Comparison of ENCODE assay signal across 8 mouse cellular contexts in the genomic region with DNA sequence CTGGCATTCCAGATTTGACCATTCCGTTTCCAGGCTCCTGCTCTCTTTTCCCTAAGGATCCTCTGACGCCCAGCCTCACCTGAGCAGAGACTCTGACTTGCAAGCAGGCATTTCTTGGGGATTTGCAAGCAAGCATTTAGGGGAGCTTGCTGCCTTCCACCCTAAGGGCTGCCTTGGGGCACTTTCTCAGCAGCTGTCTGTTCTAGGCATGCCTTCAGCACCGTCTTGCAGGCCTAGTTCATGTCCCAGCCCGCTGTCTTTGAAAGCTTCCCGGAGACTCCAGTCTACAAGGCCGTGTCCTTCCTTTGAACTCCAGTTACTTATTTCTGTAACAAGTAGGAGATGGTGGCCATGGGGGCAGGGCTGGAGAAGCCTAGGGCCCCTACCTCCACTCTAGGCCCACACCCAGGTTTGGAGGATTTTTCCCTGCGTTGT. TPM values are rescaled to one million over a fixed set of nuclear protein-coding genes. Genes with fewer than 3 reads are reported as not detected.
DNase-seq lines count a peak whose midpoint lies in the region; ATAC-seq and TF ChIP-seq lines count a peak whose summit lies in the region.

No protein-coding gene starts in this region.

- H3K36me3 ChIP-seq in embryonic facial prominence, embryonic 12.5 days: no peaks in the 10 kb centered on the region
- no peaks in the 10 kb centered on the region for H3K36me3 ChIP-seq in intestine, embryonic 16.5 days (ENCODE audit: control insufficient read depth, insufficient read depth, low read length)
- H3K36me3 ChIP-seq in lung, postnatal 0 days (ENCODE audit: insufficient read depth, low read length): no peaks in the 10 kb centered on the region

- no peak for TF ChIP-seq EP300 in lung, postnatal 0 days (IDR thresholded peaks at IDR 0.05)

- TF ChIP-seq CTCF in lung, adult 2 months (IDR thresholded peaks at IDR 0.05; ENCODE audit: insufficient read depth, low read length): no peak
- no peak for TF ChIP-seq CTCF in lung, postnatal 0 days (IDR thresholded peaks at IDR 0.05)

- H3K27me3 ChIP-seq in embryonic facial prominence, embryonic 12.5 days: no peaks in the 10 kb centered on the region
- H3K27me3 ChIP-seq in intestine, embryonic 16.5 days (replicated peaks; ENCODE audit: control insufficient read depth, insufficient read depth, low read length): no peaks in the 10 kb centered on the region
- no peaks in the 10 kb centered on the region for H3K27me3 ChIP-seq in lung, postnatal 0 days (replicated peaks; ENCODE audit: insufficient read depth, low read length)

- peaks cover 12% of the 10 kb centered on the region for H3K4me1 ChIP-seq in lung, adult 2 months (ENCODE audit: control insufficient read depth, insufficient read depth, low read length)
- H3K4me1 ChIP-seq in embryonic facial prominence, embryonic 12.5 days: peaks cover 40% of the 10 kb centered on the region
- peaks cover 29% of the 10 kb centered on the region for H3K4me1 ChIP-seq in intestine, embryonic 16.5 days (ENCODE audit: control insufficient read depth, insufficient read depth, low read length)
- peaks cover 10% of the 10 kb centered on the region; the same call in 1 of the 2 replicates for H3K4me1 ChIP-seq in lung, postnatal 0 days (ENCODE audit: insufficient read depth, low read depth, low read length)

- no peak for DNase-seq in lung, adult 2 months
- no peak for DNase-seq in lung, postnatal 36 days
- DNase-seq in lung, postnatal 0 days (ENCODE audit: low spot score): peak; percentile 31
- DNase-seq in left cerebral cortex, adult 18-20 months (ENCODE audit: low spot score in 2 of 2): no peak
- DNase-seq in thymus, postnatal 36 days: no peak

- H3K27ac ChIP-seq in embryonic facial prominence, embryonic 12.5 days: peak overlapping the region; percentile 95
- peak overlapping the region; percentile 85 for H3K27ac ChIP-seq in intestine, embryonic 16.5 days (ENCODE audit: low read length)
- peak overlapping the region; percentile 91 for H3K27ac ChIP-seq in lung, postnatal 0 days (ENCODE audit: low read length)

- H3K4me2 ChIP-seq in embryonic facial prominence, embryonic 12.5 days (replicated peaks): peak overlapping the region; percentile 72
- peak overlapping the region; percentile 90 for H3K4me2 ChIP-seq in intestine, embryonic 16.5 days (ENCODE audit: low read depth, low read length)
- H3K4me2 ChIP-seq in lung, postnatal 0 days (replicated peaks; ENCODE audit: low read depth, low read length): peak overlapping the region; percentile 70

- no peak for TF ChIP-seq POLR2A in lung, adult 2 months (IDR thresholded peaks at IDR 0.05; ENCODE audit: borderline replicate concordance, extremely low read depth, low read depth, low read length)

- no peak for ATAC-seq in embryonic facial prominence, embryonic 12.5 days (ENCODE audit: insufficient number of reproducible peaks, insufficient read depth, low FRiP score, low TSS enrichment)
- peak; percentile 16 for ATAC-seq in intestine, embryonic 16.5 days
- ATAC-seq in lung, postnatal 0 days: no peak
- ATAC-seq in CD4-positive, CD25-positive, alpha-beta regulatory T cell, adult 4 months: no peak

- WGBS in lung, adult 2 months: 31% methylated on average over 7 of the region's 7 CpGs
- WGBS in embryonic facial prominence, embryonic 12.5 days: 10% methylated on average over 7 of the region's 7 CpGs
- WGBS in intestine, embryonic 16.5 days: 17% methylated on average over 7 of the region's 7 CpGs
- 8% methylated on average over 7 of the region's 7 CpGs for WGBS in lung, postnatal 0 days

- H3K9me3 ChIP-seq in embryonic facial prominence, embryonic 12.5 days: no peaks in the 10 kb centered on the region
- no peaks in the 10 kb centered on the region for H3K9me3 ChIP-seq in intestine, embryonic 16.5 days (ENCODE audit: control insufficient read depth, low read length)
- H3K9me3 ChIP-seq in lung, postnatal 0 days (ENCODE audit: low read length): no peaks in the 10 kb centered on the region

- H3K9ac ChIP-seq in embryonic facial prominence, embryonic 12.5 days: peak overlapping the region; percentile 86
- H3K9ac ChIP-seq in intestine, embryonic 16.5 days (ENCODE audit: low read depth, low read length): peak overlapping the region; percentile 92
- peak overlapping the region; percentile 77 for H3K9ac ChIP-seq in lung, postnatal 0 days (replicated peaks; ENCODE audit: low read depth)

- peak overlapping the region; percentile 89 for H3K4me3 ChIP-seq in lung, adult 2 months (replicated peaks; ENCODE audit: extremely low read depth, low read depth, low read length)
- peak overlapping the region; percentile 81 for H3K4me3 ChIP-seq in embryonic facial prominence, embryonic 12.5 days
- peak overlapping the region; percentile 75 for H3K4me3 ChIP-seq in intestine, embryonic 16.5 days (ENCODE audit: low read length)
- peak overlapping the region; percentile 79 for H3K4me3 ChIP-seq in lung, postnatal 0 days (ENCODE audit: low read depth, low read length)

RNA-seq across cellular contexts. Expression of a gene that starts 1.0 kb away (rescaled TPM):
- 13.5 and 18.7 TPM in 2 replicates for polyA plus RNA-seq in lung, adult 2 months (2012; rRNA removed)
- 50.5 and 53.1 TPM in 2 replicates for polyA plus RNA-seq in embryonic facial prominence, embryonic 12.5 days (2016; fragmentation: Nextera tagmentation; extraction: Ambion mirVana)
- 21.9 and 23.1 TPM in 2 replicates for polyA plus RNA-seq in intestine, embryonic 16.5 days (2015; fragmentation: Nextera tagmentation; extraction: Ambion mirVana)
- 14.0 and 17.8 TPM in 2 replicates for polyA plus RNA-seq in lung, postnatal 0 days (2015; fragmentation: Nextera tagmentation; extraction: Ambion mirVana)
- polyA plus RNA-seq in CD4-positive, CD25-positive, alpha-beta regulatory T cell, adult 4 months (2017; shearing (Covaris generic)): under 1 TPM; 0.12 to 0.16 TPM
- 10 to 100 TPM; 21.3 TPM for total RNA-seq in left cerebral cortex, adult 18-20 months (2021)

Comparison
In these comparisons a context has a peak if more than half of its experiments do, and no peak if none do; other contexts are left out.
1. RNA of a gene that starts 1.0 kb away (polyA plus RNA-seq): 50.5 to 53.1 TPM in embryonic facial prominence, embryonic 12.5 days, 21.9 to 23.1 TPM in intestine, embryonic 16.5 days, 13.5 to 18.7 TPM in lung, adult 2 months and 14.0 to 17.8 TPM in lung, postnatal 0 days; 0.12 to 0.16 TPM in CD4-positive, CD25-positive, alpha-beta regulatory T cell, adult 4 months; every median in the first group is over 10 times any median in the second.
2. Peak in every context shown above with its lines, with median percentiles within 50 percentile points of each other: H3K4me3 ChIP-seq, H3K27ac ChIP-seq, H3K4me2 ChIP-seq and H3K9ac ChIP-seq.